ENCODE assay signal across 23 mouse cellular contexts in the genomic region with DNA sequence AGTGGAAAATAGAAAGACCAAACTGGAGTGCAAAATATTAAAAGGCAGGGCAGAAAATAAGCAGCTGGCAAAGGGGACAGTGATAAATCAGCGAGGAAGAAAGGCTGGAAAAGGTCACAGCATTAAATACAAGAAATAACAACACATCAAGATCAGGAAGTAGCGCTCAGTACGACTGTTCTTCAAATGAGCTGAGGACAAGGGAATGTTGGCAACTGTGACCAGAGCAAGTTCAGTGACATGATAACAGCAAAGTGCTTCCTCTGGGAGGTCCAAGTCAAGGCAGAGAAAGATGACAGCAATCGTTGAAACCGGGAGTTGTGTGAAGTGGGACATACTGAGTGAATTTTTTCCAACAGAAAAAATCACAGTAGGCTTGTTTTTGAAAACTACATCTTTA.
"Had no signal": no experiment of that assay in that cellular context is flagged by ENCODE, and none has a peak within 500 bp of the region (broad histone marks: within the 10 kb centered on the region; RNA-seq: fewer than 3 reads in every experiment).

No protein-coding gene starts in this region.

- H3K36me3 ChIP-seq: heart, embryonic 13.5 days; heart, embryonic 15.5 days; hindbrain, embryonic 13.5 days; hindbrain, embryonic 15.5 days; kidney, embryonic 15.5 days; limb, embryonic 13.5 days; limb, embryonic 15.5 days had no signal

- H3K9me3 ChIP-seq: heart, embryonic 13.5 days; heart, embryonic 15.5 days; hindbrain, embryonic 13.5 days; hindbrain, embryonic 15.5 days; kidney, embryonic 15.5 days; limb, embryonic 13.5 days; limb, embryonic 15.5 days had no signal

- H3K27ac ChIP-seq: heart, adult 2 months; heart, embryonic 13.5 days; heart, embryonic 15.5 days; hindbrain, embryonic 13.5 days; hindbrain, embryonic 15.5 days; hindbrain, postnatal 0 days; kidney, embryonic 15.5 days; limb, embryonic 13.5 days; limb, embryonic 15.5 days had no signal

- DNase-seq: gastrocnemius, postnatal 14 days; gastrocnemius, postnatal 36 days; heart, adult 11 months; heart, adult 2 months; heart, postnatal 14 days; heart, postnatal 36 days; kidney, adult 11 months; kidney, adult 2 months; kidney, adult 9 months; kidney, postnatal 25 days; layer of hippocampus, adult 9-11 months; layer of hippocampus, postnatal 36 days; left cerebral cortex, postnatal 4 days had no signal

- ATAC-seq: hindbrain, postnatal 0 days; intestine, embryonic 16.5 days had no signal

- H3K4me3 ChIP-seq: heart, adult 2 months; heart, embryonic 13.5 days; heart, embryonic 15.5 days; hindbrain, embryonic 13.5 days; hindbrain, embryonic 15.5 days; kidney, embryonic 15.5 days; limb, embryonic 13.5 days; limb, embryonic 15.5 days had no signal

- H3K9ac ChIP-seq: heart, embryonic 13.5 days; heart, embryonic 15.5 days; hindbrain, embryonic 13.5 days; hindbrain, embryonic 15.5 days; kidney, embryonic 15.5 days; limb, embryonic 13.5 days; limb, embryonic 15.5 days had no signal

- H3K4me2 ChIP-seq: heart, embryonic 11.5 days; heart, embryonic 13.5 days; heart, embryonic 15.5 days; hindbrain, embryonic 13.5 days; hindbrain, embryonic 15.5 days; kidney, embryonic 15.5 days; limb, embryonic 13.5 days; limb, embryonic 15.5 days had no signal

- H3K4me1 ChIP-seq: heart, embryonic 13.5 days; heart, embryonic 15.5 days; hindbrain, embryonic 13.5 days; hindbrain, embryonic 15.5 days; kidney, embryonic 15.5 days; limb, embryonic 13.5 days; limb, embryonic 15.5 days had no signal

- H3K27me3 ChIP-seq: heart, embryonic 13.5 days; heart, embryonic 15.5 days; hindbrain, embryonic 13.5 days; hindbrain, embryonic 15.5 days; kidney, embryonic 15.5 days; limb, embryonic 13.5 days; limb, embryonic 15.5 days had no signal
